Mouse (Mus musculus) kidney, postnatal 0 days (tissue): ENCODE measurements at regions not wholly inside any gene's neighbourhood (a gene's known extent, or its start where the extent isn't known, plus 50 kb on each side); places are given as distances from the start of the nearest gene placed in this dataset.

Experiments
- ATAC-seq: fragments of 200-750 bp; cut with Nextera tagmentation; replicated peaks from 2 replicates; pipeline ENCODE4 v1.8.0; 2017; ENCODE audit warnings: low read depth, moderate number of reproducible peaks, moderate TSS enrichment, moderate library complexity; ENCODE audit not compliant: low FRiP score
- DNase-seq: peaks from one replicate; pipeline ENCODE4 v3.0.0-alpha.2; 2016; ENCODE audit warnings: low spot score
- H3K27ac ChIP-seq: fragments of 300-500 bp; sonication (generic); 2 replicates; pipeline ENCODE4 v1.5.1; 2014; ENCODE audit warnings: mild to moderate bottlenecking
- H3K27me3 ChIP-seq: fragments of 300-500 bp; sonication (generic); 2 replicates; pipeline ENCODE4 v1.6.1; 2014; ENCODE audit warnings: low read length, mixed read lengths; ENCODE audit not compliant: insufficient read depth
- H3K36me3 ChIP-seq: fragments of 300-500 bp; sonication (generic); 2 replicates; pipeline ENCODE4 v1.6.1; 2014; ENCODE audit warnings: low read length, mixed read lengths; ENCODE audit not compliant: insufficient read depth
- H3K4me1 ChIP-seq: fragments of 300-500 bp; sonication (generic); replicated peaks from 2 replicates; pipeline ENCODE4 v1.6.1; 2014; ENCODE audit warnings: antibody characterized with exemption, low read length, mixed read lengths; ENCODE audit not compliant: insufficient read depth
- H3K4me2 ChIP-seq: fragments of 300-500 bp; sonication (generic); 2 replicates; pipeline ENCODE4 v1.6.1; 2014; ENCODE audit warnings: mild to moderate bottlenecking, low read length, moderate library complexity, mixed read lengths
- H3K4me3 ChIP-seq: fragments of 300-500 bp; sonication (generic); replicated peaks from 2 replicates; pipeline ENCODE4 v1.5.1; 2014; ENCODE audit warnings: low read depth, low read length
- H3K9ac ChIP-seq: fragments of 300-500 bp; sonication (generic); 2 replicates; pipeline ENCODE4 v1.6.1; 2014; ENCODE audit warnings: low read depth, low read length
- H3K9me3 ChIP-seq: fragments of 300-500 bp; sonication (generic); replicated peaks from 2 replicates; pipeline ENCODE4 v1.6.1; 2016; ENCODE audit warnings: low read length, inconsistent platforms, mixed read lengths
- CTCF ChIP-seq: IDR thresholded peaks from 2 replicates; pipeline ENCODE4 v1.5.1; 2016; ENCODE audit warnings: antibody characterized with exemption, low read depth, mild to moderate bottlenecking, moderate library complexity
- WGBS: fragments of 180-500 bp; shearing (Covaris S2); extraction: QIAGEN DNeasy Blood & Tissue Kit; methylation state at CpG from one replicate; pipeline ENCODE4 v1.1.7; 2014; 5-methylcytosine and 5-hydroxymethylcytosine counted together

GRCm38 (mm10) chr12:78072935-78073334 is 121.1 kb upstream of the Gm6657 start:
- no peak overlapping the region for H3K9ac ChIP-seq
- no peak overlapping the region for H3K4me2 ChIP-seq
- WGBS = 83% methylated on average over 9 of the region's 9 CpGs
- DNase-seq (no peak), ATAC-seq (no peak)
- H3K36me3 ChIP-seq = no peaks in the 10 kb centered on the region
- H3K4me1 ChIP-seq = no peaks in the 10 kb centered on the region
- no peak for TF ChIP-seq CTCF
- no peak overlapping the region for H3K27ac ChIP-seq
- no peaks in the 10 kb centered on the region for H3K9me3 ChIP-seq
- no peak overlapping the region for H3K4me3 ChIP-seq
- no peaks in the 10 kb centered on the region for H3K27me3 ChIP-seq

- ATAC-seq = no peak
- Histone ChIP-seq H3K9ac (no peak overlapping the region), H3K4me2 (no peak overlapping the region), H3K9me3 (no peaks in the 10 kb centered on the region), H3K36me3 (no peaks in the 10 kb centered on the region), H3K4me3 (no peak overlapping the region), H3K27ac (no peak overlapping the region), H3K27me3 (no peaks in the 10 kb centered on the region), H3K4me1 (no peaks in the 10 kb centered on the region)
- WGBS = 90% methylated on average over 8 of the region's 8 CpGs
- no peak for DNase-seq
- no peak for TF ChIP-seq CTCF
Measured at GRCm38 (mm10) chr12:78074290-78074802, 119.7 kb upstream of the Gm6657 start.

GRCm38 (mm10) chr12:78077285-78077684 is 116.8 kb upstream of the Gm6657 start:
- 22% methylated on average over 5 of the region's 5 CpGs for WGBS
- Histone ChIP-seq H3K4me3 (no peak overlapping the region), H3K27me3 (no peaks in the 10 kb centered on the region), H3K9ac (no peak overlapping the region), H3K4me2 (no peak overlapping the region), H3K27ac (no peak overlapping the region), H3K4me1 (no peaks in the 10 kb centered on the region), H3K36me3 (no peaks in the 10 kb centered on the region), H3K9me3 (no peaks in the 10 kb centered on the region)
- TF ChIP-seq CTCF = no peak
- DNase-seq (no peak), ATAC-seq (no peak)

- DNase-seq (no peak), ATAC-seq (no peak)
- no peak for TF ChIP-seq CTCF
- Histone ChIP-seq H3K4me3 (no peak overlapping the region), H3K4me2 (no peak overlapping the region), H3K4me1 (no peaks in the 10 kb centered on the region), H3K9ac (no peak overlapping the region), H3K36me3 (no peaks in the 10 kb centered on the region), H3K27me3 (no peaks in the 10 kb centered on the region), H3K27ac (no peak overlapping the region), H3K9me3 (no peaks in the 10 kb centered on the region)
- 80% methylated on average over 1 of the region's 1 CpGs for WGBS
Measured at GRCm38 (mm10) chr12:78082163-78082562, 111.9 kb upstream of the Gm6657 start.

GRCm38 (mm10) chr12:78086016-78086415 is 108.0 kb upstream of the Gm6657 start:
- no peaks in the 10 kb centered on the region for H3K9me3 ChIP-seq
- no peak overlapping the region for H3K27ac ChIP-seq
- no peak overlapping the region for H3K4me2 ChIP-seq
- DNase-seq (no peak), ATAC-seq (no peak)
- no peaks in the 10 kb centered on the region for H3K36me3 ChIP-seq
- H3K4me1 ChIP-seq = no peaks in the 10 kb centered on the region
- no peak for TF ChIP-seq CTCF
- H3K27me3 ChIP-seq = no peaks in the 10 kb centered on the region
- 88% methylated on average over 5 of the region's 5 CpGs for WGBS
- no peak overlapping the region for H3K9ac ChIP-seq
- H3K4me3 ChIP-seq = no peak overlapping the region

- TF ChIP-seq CTCF = no peak
- WGBS = 46% methylated on average over 1 of the region's 1 CpGs
- H3K4me3 ChIP-seq = no peak overlapping the region
- H3K27ac ChIP-seq = no peak overlapping the region
- ATAC-seq (no peak), DNase-seq (no peak)
- H3K9ac ChIP-seq = no peak overlapping the region
- H3K4me1 ChIP-seq = no peaks in the 10 kb centered on the region
- H3K9me3 ChIP-seq = no peaks in the 10 kb centered on the region
- H3K4me2 ChIP-seq = no peak overlapping the region
- H3K27me3 ChIP-seq = no peaks in the 10 kb centered on the region
- no peaks in the 10 kb centered on the region for H3K36me3 ChIP-seq
Measured at GRCm38 (mm10) chr12:78087921-78088320, 106.1 kb upstream of the Gm6657 start.

- Histone ChIP-seq H3K36me3 (no peaks in the 10 kb centered on the region), H3K9me3 (no peaks in the 10 kb centered on the region), H3K27ac (no peak overlapping the region), H3K4me2 (no peak overlapping the region), H3K27me3 (no peaks in the 10 kb centered on the region), H3K4me3 (no peak overlapping the region), H3K4me1 (no peaks in the 10 kb centered on the region), H3K9ac (no peak overlapping the region)
- TF ChIP-seq CTCF = no peak
- 57% methylated on average over 4 of the region's 4 CpGs for WGBS
- DNase-seq (no peak), ATAC-seq (no peak)
Measured at GRCm38 (mm10) chr12:78094471-78094870, 99.6 kb upstream of the Gm6657 start.
